Mouse (Mus musculus) megakaryocyte, embryonic 14.5 days (primary cell): ENCODE results near the gene Slc19a3. TPM values are rescaled to one million over a fixed set of nuclear protein-coding genes. Genes with fewer than 3 reads are reported as not detected.

ENCODE experiments used
- H3K27me3 ChIP-seq: replicated peaks from 2 replicates; pipeline ENCODE3; 2012; ENCODE audit warnings: inconsistent platforms
- H3K36me3 ChIP-seq: replicated peaks from 2 replicates; pipeline ENCODE3; 2012; ENCODE audit warnings: low read length, inconsistent platforms, mixed read lengths
- H3K4me1 ChIP-seq: 2 replicates; pipeline ENCODE4 v1.6.1; 2012; ENCODE audit warnings: inconsistent platforms
- H3K4me3 ChIP-seq: replicated peaks from 2 replicates; pipeline ENCODE3; 2012; ENCODE audit warnings: moderate library complexity, mild to moderate bottlenecking, inconsistent platforms
- H3K9me3 ChIP-seq: 2 replicates; pipeline ENCODE4 v1.6.1; 2012; ENCODE audit warnings: inconsistent platforms
- FLI1 ChIP-seq: IDR thresholded peaks from 2 replicates; pipeline ENCODE4 v1.6.1; 2012; ENCODE audit warnings: low read length, inconsistent platforms, mixed read lengths
- GATA1 ChIP-seq: IDR thresholded peaks from 3 replicates; pipeline ENCODE4 v1.6.1; 2012; ENCODE audit warnings: mixed read lengths, low read length, inconsistent platforms, borderline replicate concordance
- polyA plus RNA-seq: library from polyadenylated mRNA; stranded (reverse); fragments of >175 nt; gene quantifications from 2 replicates; pipeline ENCODE4 v1.2.3, GENCODE M21; 2012; ENCODE audit warnings: low replicate concordance; ENCODE audit not compliant: insufficient read depth

Gene Slc19a3
- polyA plus RNA-seq, 1 experiment = not detected

DNA sequence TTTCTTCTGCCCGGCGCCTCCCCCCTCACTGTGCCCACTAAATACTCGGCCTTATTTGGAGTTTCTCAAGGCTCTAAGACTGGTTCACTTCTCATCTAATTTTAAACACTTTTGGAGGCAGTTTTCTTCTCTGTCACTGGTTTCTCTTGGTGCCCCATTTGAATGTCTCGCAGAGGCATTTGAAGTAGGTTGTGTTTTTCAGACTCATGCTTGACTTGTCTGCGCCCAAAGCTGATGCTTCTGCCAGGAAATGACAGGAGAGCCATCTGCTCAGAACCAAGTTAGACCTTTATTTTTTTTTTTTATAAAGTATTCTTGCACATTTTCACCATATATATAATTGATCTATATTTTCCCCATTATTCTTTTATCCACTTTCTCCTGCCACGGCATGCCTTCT, 51.5 kb downstream of the Slc19a3 start:
- no peak overlapping the region for H3K4me3 ChIP-seq
- peaks cover 3% of the 10 kb centered on the region for H3K27me3 ChIP-seq
- H3K9me3 ChIP-seq = peaks cover 13% of the 10 kb centered on the region
- no peaks in the 10 kb centered on the region for H3K36me3 ChIP-seq
- TF ChIP-seq FLI1 (no peak), GATA1 (no peak)
- no peaks in the 10 kb centered on the region for H3K4me1 ChIP-seq

- Histone ChIP-seq H3K4me1 (peaks cover 15% of the 10 kb centered on the region), H3K27me3 (no peaks in the 10 kb centered on the region), H3K4me3 (no peak overlapping the region), H3K36me3 (no peaks in the 10 kb centered on the region), H3K9me3 (no peaks in the 10 kb centered on the region)
- no peak for TF ChIP-seq GATA1
- no peak for TF ChIP-seq FLI1
Observed at GRCm38 (mm10) chr1:82977840-82978239, 60.4 kb downstream of the Slc19a3 start.

- Histone ChIP-seq H3K9me3 (no peaks in the 10 kb centered on the region), H3K36me3 (no peaks in the 10 kb centered on the region), H3K4me1 (peaks cover 21% of the 10 kb centered on the region), H3K27me3 (peaks cover 3% of the 10 kb centered on the region), H3K4me3 (no peak overlapping the region)
- TF ChIP-seq GATA1 (no peak), FLI1 (no peak)
Observed at GRCm38 (mm10) chr1:82975750-82976149, 62.5 kb downstream of the Slc19a3 start.

DNA sequence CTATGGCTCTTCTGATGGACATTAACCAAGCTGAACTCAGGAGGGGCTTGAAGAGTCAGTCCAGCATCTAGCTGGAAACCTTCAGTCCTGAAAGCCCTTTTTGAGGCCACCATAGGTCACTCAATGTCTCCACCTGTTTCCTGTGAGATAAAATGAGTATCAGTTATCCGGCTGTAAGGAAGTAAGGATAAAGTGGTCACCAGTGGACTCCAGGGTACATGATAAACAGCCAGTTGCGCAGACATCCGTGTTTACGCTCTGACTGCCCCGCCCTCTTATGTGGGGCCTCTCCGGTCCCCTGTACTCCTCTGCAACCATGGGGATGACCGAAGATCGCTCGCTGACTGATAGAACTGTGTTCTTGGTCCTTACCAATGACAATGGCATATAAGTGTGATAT, 63.9 kb downstream of the Slc19a3 start:
- Histone ChIP-seq H3K4me3 (no peak overlapping the region), H3K27me3 (peaks cover 3% of the 10 kb centered on the region), H3K36me3 (no peaks in the 10 kb centered on the region), H3K4me1 (peaks cover 21% of the 10 kb centered on the region), H3K9me3 (no peaks in the 10 kb centered on the region)
- TF ChIP-seq GATA1 (no peak), FLI1 (no peak)

- Histone ChIP-seq H3K36me3 (no peaks in the 10 kb centered on the region), H3K27me3 (peaks cover 3% of the 10 kb centered on the region), H3K9me3 (no peaks in the 10 kb centered on the region), H3K4me1 (peaks cover 21% of the 10 kb centered on the region), H3K4me3 (no peak overlapping the region)
- TF ChIP-seq GATA1 = no peak
- no peak for TF ChIP-seq FLI1
Observed at GRCm38 (mm10) chr1:82973901-82974300, 64.3 kb downstream of the Slc19a3 start.

DNA sequence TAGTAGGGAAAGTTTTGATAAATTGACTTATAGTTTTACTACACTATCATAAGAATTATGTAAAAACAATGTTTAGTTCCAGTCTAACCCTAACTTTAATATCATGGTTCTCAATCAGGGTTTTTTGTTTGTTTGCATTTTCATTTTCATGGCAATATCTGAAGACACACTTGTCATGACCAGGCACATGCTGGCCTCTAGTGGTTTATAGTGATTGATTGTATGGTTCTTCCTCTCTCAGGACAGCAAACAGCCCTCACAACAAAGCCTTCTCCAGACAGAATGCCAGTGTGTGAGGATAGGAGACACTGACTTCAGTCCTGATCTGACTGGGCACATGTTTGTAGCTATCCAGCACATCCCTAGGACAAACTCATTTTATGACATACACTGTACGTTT, 65.0 kb downstream of the Slc19a3 start:
- H3K36me3 ChIP-seq = no peaks in the 10 kb centered on the region
- no peak overlapping the region for H3K4me3 ChIP-seq
- no peaks in the 10 kb centered on the region for H3K9me3 ChIP-seq
- H3K4me1 ChIP-seq = peaks cover 21% of the 10 kb centered on the region
- H3K27me3 ChIP-seq = peaks cover 3% of the 10 kb centered on the region
- TF ChIP-seq GATA1 (no peak), FLI1 (no peak)

DNA sequence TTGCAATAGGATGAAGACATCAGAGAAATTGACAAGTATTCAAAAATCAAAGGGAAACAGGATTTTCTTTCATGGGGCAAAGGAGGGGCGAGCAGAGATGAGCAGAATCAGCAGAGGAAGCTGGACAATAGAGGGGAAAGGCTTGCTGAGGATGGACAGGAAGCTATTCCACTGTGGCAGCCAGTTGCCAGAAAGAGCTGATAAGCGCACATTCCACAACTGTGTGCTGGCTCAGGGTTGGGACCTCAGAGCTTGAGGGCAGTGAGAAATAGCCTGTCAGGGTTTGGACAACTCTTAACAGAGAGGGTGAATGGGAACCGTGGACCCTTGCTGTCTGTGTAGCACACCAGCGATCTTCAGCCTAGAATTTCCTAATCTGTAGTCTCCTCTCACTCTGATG, 66.2 kb downstream of the Slc19a3 start:
- Histone ChIP-seq H3K4me1 (peaks cover 21% of the 10 kb centered on the region), H3K9me3 (no peaks in the 10 kb centered on the region), H3K36me3 (no peaks in the 10 kb centered on the region), H3K27me3 (peaks cover 6% of the 10 kb centered on the region), H3K4me3 (no peak overlapping the region)
- TF ChIP-seq GATA1 (no peak), FLI1 (no peak)

DNA sequence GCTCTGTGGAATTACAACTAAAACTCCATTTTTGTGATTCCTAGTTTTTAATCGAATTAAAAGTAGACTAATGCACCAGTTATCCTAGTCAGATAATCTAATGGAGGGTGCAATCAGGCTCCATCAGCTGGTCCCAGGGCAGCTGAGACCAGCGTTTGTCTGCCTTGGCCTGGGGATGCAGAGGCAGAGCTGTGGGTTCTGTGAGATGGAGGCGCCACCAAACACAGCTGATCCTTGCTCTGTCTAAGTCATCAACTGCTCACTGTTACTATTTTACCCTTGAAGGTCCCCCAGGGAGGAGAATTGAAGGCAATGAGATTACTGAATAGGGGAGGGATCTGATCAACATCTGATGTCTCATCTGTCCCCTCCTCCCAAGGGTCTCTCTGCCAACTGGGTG, 71.8 kb downstream of the Slc19a3 start:
- no peak for TF ChIP-seq GATA1
- no peak for TF ChIP-seq FLI1
- no peaks in the 10 kb centered on the region for H3K36me3 ChIP-seq
- no peak overlapping the region for H3K4me3 ChIP-seq
- H3K9me3 ChIP-seq = peaks cover 9% of the 10 kb centered on the region
- peaks cover 2% of the 10 kb centered on the region for H3K27me3 ChIP-seq
- H3K4me1 ChIP-seq = no peaks in the 10 kb centered on the region

Other genes starting within 250 kb of the Slc19a3 start
- 3.0 and 4.2 TPM in 2 replicates for gene Agfg1, start 199.0 kb downstream of the Slc19a3 start, polyA plus RNA-seq
- gene A030005L19Rik, start 125.1 kb downstream of the Slc19a3 start, polyA plus RNA-seq = not detected in 2 replicates
- gene A030014E15Rik, start 113.5 kb downstream of the Slc19a3 start, polyA plus RNA-seq = 0.16 TPM in 1 of 2 replicates, not detected in the other
- not detected in 2 replicates for gene Gm6217, start 107.0 kb downstream of the Slc19a3 start, polyA plus RNA-seq
- not detected in 2 replicates for gene A030003K21Rik, start 95.1 kb downstream of the Slc19a3 start, polyA plus RNA-seq
- not detected in 2 replicates for gene Gm7544, start 82.4 kb downstream of the Slc19a3 start, polyA plus RNA-seq
- gene Gm47955, start 78.2 kb downstream of the Slc19a3 start, polyA plus RNA-seq = not detected in 2 replicates
- not detected in 2 replicates for gene Gm47959, start 37.9 kb downstream of the Slc19a3 start, polyA plus RNA-seq
- gene Krtap28-10, start 4.0 kb upstream of the Slc19a3 start, polyA plus RNA-seq = not detected in 2 replicates
- gene Gm47969, start 6.5 kb upstream of the Slc19a3 start, polyA plus RNA-seq = not detected in 2 replicates
- not detected in 2 replicates for gene A030005K14Rik, start 20.9 kb upstream of the Slc19a3 start, polyA plus RNA-seq
- gene Krtap28-13, start 22.5 kb upstream of the Slc19a3 start, polyA plus RNA-seq = 1.9 TPM in 1 of 2 replicates, not detected in the other
- not detected in 2 replicates for gene Ccl20, start 78.3 kb upstream of the Slc19a3 start, polyA plus RNA-seq
- not detected in 2 replicates for gene Daw1, start 121.3 kb upstream of the Slc19a3 start, polyA plus RNA-seq